Mouse (Mus musculus): ENCODE data around the gene Slc39a7. TPM values are rescaled to one million over a fixed set of nuclear protein-coding genes. Genes with fewer than 3 reads are reported as not detected.

Slc39a7 gene
- polyA plus RNA-seq, 1 experiment from 2014 or later: 184 TPM

GRCm38 (mm10) chr17:34029890-34030595, 1.4 kb downstream of the Slc39a7 start:
- ATAC-seq (ENCODE audit: low FRiP score, low read depth): no peak
- Histone ChIP-seq H3K36me3 (peaks cover 32% of the 10 kb centered on the region), H3K9ac (replicated peaks) (peak overlapping the region; percentile 91), H3K9me3 (no peaks in the 10 kb centered on the region), H3K4me1 (peaks cover 70% of the 10 kb centered on the region), H3K27me3 (no peaks in the 10 kb centered on the region), H3K4me2 (replicated peaks) (peak overlapping the region; percentile 97), H3K27ac (replicated peaks) (peak overlapping the region; percentile 98; the same call in 1 of the 2 replicates), H3K4me3 (peak overlapping the region; percentile 95)
- WGBS: 65% methylated on average over 21 of the region's 21 CpGs

GRCm38 (mm10) chr17:34029150-34029889, 2.2 kb downstream of the Slc39a7 start:
- H3K9ac ChIP-seq (replicated peaks): peak overlapping the region; percentile 91
- H3K27me3 ChIP-seq: no peaks in the 10 kb centered on the region
- H3K27ac ChIP-seq (replicated peaks): peak overlapping the region; percentile 96
- peaks cover 70% of the 10 kb centered on the region for H3K4me1 ChIP-seq
- H3K36me3 ChIP-seq: peaks cover 25% of the 10 kb centered on the region
- WGBS: 84% methylated on average over 18 of the region's 18 CpGs
- peak overlapping the region; percentile 97 for H3K4me2 ChIP-seq (replicated peaks)
- H3K4me3 ChIP-seq: peak overlapping the region; percentile 95
- ATAC-seq (ENCODE audit: low FRiP score, low read depth): no peak
- H3K9me3 ChIP-seq: no peaks in the 10 kb centered on the region

- ATAC-seq (ENCODE audit: low FRiP score, low read depth): no peak
- Histone ChIP-seq H3K4me1 (peaks cover 71% of the 10 kb centered on the region), H3K9ac (replicated peaks) (peak overlapping the region; percentile 32; the same call in 1 of the 2 replicates), H3K36me3 (peaks cover 19% of the 10 kb centered on the region), H3K4me3 (peak overlapping the region; percentile 95), H3K27me3 (no peaks in the 10 kb centered on the region), H3K9me3 (no peaks in the 10 kb centered on the region), H3K27ac (replicated peaks) (peak overlapping the region; percentile 96), H3K4me2 (replicated peaks) (peak overlapping the region; percentile 88)
- WGBS: 45% methylated on average over 17 of the region's 17 CpGs
These were observed 2.9 kb downstream of the Slc39a7 start for GRCm38 (mm10) chr17:34028501-34029149.

GRCm38 (mm10) chr17:34027656-34028223, 3.7 kb downstream of the Slc39a7 start, which contains the start of gene H2-Ke6:
H2-Ke6 (minus strand) TSS chr17:34028060.
- WGBS: 0% methylated on average over 48 of the region's 49 CpGs
- H3K36me3 ChIP-seq: peaks cover 25% of the 10 kb centered on the region
- peak; percentile 61 for ATAC-seq (ENCODE audit: low FRiP score, low read depth)
- H3K4me2 ChIP-seq (replicated peaks): peak within 1 kb of the TSS; percentile 88
- H3K9me3 ChIP-seq: no peaks in the 10 kb centered on the region
- H3K27me3 ChIP-seq: no peaks in the 10 kb centered on the region
- peak within 1 kb of the TSS; percentile 95 for H3K4me3 ChIP-seq
- H3K4me1 ChIP-seq: peaks cover 68% of the 10 kb centered on the region
- peak within 1 kb of the TSS; percentile 96 for H3K27ac ChIP-seq (replicated peaks)
- peak within 1 kb of the TSS; percentile 88 for H3K9ac ChIP-seq (replicated peaks)

GRCm38 (mm10) chr17:34026917-34027655, 4.4 kb downstream of the Slc39a7 start:
- Histone ChIP-seq H3K27ac (replicated peaks) (peak overlapping the region; percentile 96), H3K27me3 (no peaks in the 10 kb centered on the region), H3K9me3 (no peaks in the 10 kb centered on the region), H3K4me1 (peaks cover 67% of the 10 kb centered on the region), H3K4me2 (replicated peaks) (peak overlapping the region; percentile 88), H3K9ac (replicated peaks) (peak overlapping the region; percentile 88), H3K4me3 (peak overlapping the region; percentile 95), H3K36me3 (peaks cover 32% of the 10 kb centered on the region)
- 4% methylated on average over 24 of the region's 36 CpGs for WGBS
- no peak for ATAC-seq (ENCODE audit: low FRiP score, low read depth)

GRCm38 (mm10) chr17:34026221-34026620, 5.3 kb downstream of the Slc39a7 start:
- H3K36me3 ChIP-seq: peaks cover 40% of the 10 kb centered on the region
- peak overlapping the region; percentile 88 for H3K4me2 ChIP-seq (replicated peaks)
- H3K9me3 ChIP-seq: no peaks in the 10 kb centered on the region
- H3K9ac ChIP-seq (replicated peaks): peak overlapping the region; percentile 88
- 7% methylated on average over 2 of the region's 2 CpGs for WGBS
- ATAC-seq (ENCODE audit: low FRiP score, low read depth): no peak
- H3K27me3 ChIP-seq: no peaks in the 10 kb centered on the region
- H3K27ac ChIP-seq (replicated peaks): peak overlapping the region; percentile 96
- H3K4me3 ChIP-seq: peak overlapping the region; percentile 95
- peaks cover 67% of the 10 kb centered on the region for H3K4me1 ChIP-seq

- peak overlapping the region; percentile 96 for H3K27ac ChIP-seq (replicated peaks)
- peak overlapping the region; percentile 95 for H3K4me3 ChIP-seq
- H3K9me3 ChIP-seq: 0 out of 2 replicates have a peak, but pooled peaks cover 2% of the 10 kb centered on the region
- H3K27me3 ChIP-seq: no peaks in the 10 kb centered on the region
- WGBS: 1% methylated on average over 7 of the region's 7 CpGs
- peak overlapping the region; percentile 88 for H3K9ac ChIP-seq (replicated peaks)
- peaks cover 66% of the 10 kb centered on the region for H3K4me1 ChIP-seq
- H3K4me2 ChIP-seq (replicated peaks): peak overlapping the region; percentile 88
- H3K36me3 ChIP-seq: peaks cover 45% of the 10 kb centered on the region
- peak; percentile 71 for ATAC-seq (ENCODE audit: low FRiP score, low read depth)
These were observed 5.7 kb downstream of the Slc39a7 start for GRCm38 (mm10) chr17:34025756-34026151.

GRCm38 (mm10) chr17:34024861-34025755, 6.4 kb downstream of the Slc39a7 start:
- Histone ChIP-seq H3K36me3 (peaks cover 50% of the 10 kb centered on the region), H3K4me2 (replicated peaks) (peak overlapping the region; percentile 88), H3K27ac (replicated peaks) (peak overlapping the region; percentile 96), H3K9me3 (peaks cover 5% of the 10 kb centered on the region; the same call in 1 of the 2 replicates), H3K27me3 (no peaks in the 10 kb centered on the region), H3K9ac (replicated peaks) (peak overlapping the region; percentile 88), H3K4me3 (peak overlapping the region; percentile 95), H3K4me1 (peaks cover 59% of the 10 kb centered on the region)
- WGBS: under 1% methylated on average over 57 of the region's 57 CpGs
- ATAC-seq (ENCODE audit: low FRiP score, low read depth): peak; percentile 48

GRCm38 (mm10) chr17:34024317-34024821, 7.1 kb downstream of the Slc39a7 start, which contains the start of gene Ring1:
Ring1 (minus strand) TSS chr17:34024680.
- Histone ChIP-seq H3K27ac (replicated peaks) (peak within 1 kb of the TSS; percentile 96), H3K9me3 (peaks cover 8% of the 10 kb centered on the region), H3K9ac (replicated peaks) (peak within 1 kb of the TSS; percentile 88), H3K4me1 (peaks cover 52% of the 10 kb centered on the region), H3K27me3 (no peaks in the 10 kb centered on the region), H3K4me2 (replicated peaks) (peak within 1 kb of the TSS; percentile 88), H3K4me3 (peak within 1 kb of the TSS; percentile 95), H3K36me3 (peaks cover 47% of the 10 kb centered on the region)
- WGBS: under 1% methylated on average over 58 of the region's 58 CpGs
- ATAC-seq (ENCODE audit: low FRiP score, low read depth): peak; percentile 57

- Histone ChIP-seq H3K27ac (replicated peaks) (peak overlapping the region; percentile 96), H3K36me3 (peaks cover 40% of the 10 kb centered on the region), H3K4me1 (peaks cover 45% of the 10 kb centered on the region), H3K4me2 (replicated peaks) (peak overlapping the region; percentile 88), H3K9ac (replicated peaks) (peak overlapping the region; percentile 88), H3K4me3 (peak overlapping the region; percentile 95), H3K27me3 (no peaks in the 10 kb centered on the region), H3K9me3 (peaks cover 13% of the 10 kb centered on the region)
- 62% methylated on average over 9 of the region's 9 CpGs for WGBS
- no peak for ATAC-seq (ENCODE audit: low FRiP score, low read depth)
These were observed 7.8 kb downstream of the Slc39a7 start for GRCm38 (mm10) chr17:34023678-34024077.

Data from midbrain, embryonic 12.5 days (tissue).